Mouse (Mus musculus) thymus, postnatal 4 days (tissue): ENCODE results near the gene Skap1.
"Not testable (repeated sequence)": the region's sequence is repeated elsewhere in the genome, so short reads cannot be mapped to it uniquely, and the experiment has no call there.

Source experiments
- DNase-seq: peaks from one replicate; pipeline ENCODE4 v3.0.0; 2021

Gene Skap1

DNA sequence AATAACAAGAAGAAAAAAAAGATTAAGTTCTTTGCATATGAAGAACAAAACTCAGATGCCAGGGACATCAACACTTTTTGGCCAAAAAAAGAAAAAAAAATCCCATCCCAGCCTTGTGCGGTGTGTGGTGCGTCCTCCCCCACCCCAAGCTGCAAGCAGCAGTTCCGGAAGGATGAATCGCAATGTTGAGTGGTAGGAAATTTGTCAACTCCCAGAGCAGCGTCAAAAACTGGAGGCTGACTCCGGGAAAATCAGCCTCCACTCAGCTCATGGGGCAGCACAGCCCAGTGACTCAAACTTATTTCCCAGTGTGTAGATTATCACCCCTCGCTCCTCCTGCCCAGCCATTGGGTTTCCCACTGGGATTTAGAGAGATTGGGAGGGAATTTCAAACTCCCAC is 297.6 kb downstream of the Skap1 start:
- DNase-seq = no peak

DNA sequence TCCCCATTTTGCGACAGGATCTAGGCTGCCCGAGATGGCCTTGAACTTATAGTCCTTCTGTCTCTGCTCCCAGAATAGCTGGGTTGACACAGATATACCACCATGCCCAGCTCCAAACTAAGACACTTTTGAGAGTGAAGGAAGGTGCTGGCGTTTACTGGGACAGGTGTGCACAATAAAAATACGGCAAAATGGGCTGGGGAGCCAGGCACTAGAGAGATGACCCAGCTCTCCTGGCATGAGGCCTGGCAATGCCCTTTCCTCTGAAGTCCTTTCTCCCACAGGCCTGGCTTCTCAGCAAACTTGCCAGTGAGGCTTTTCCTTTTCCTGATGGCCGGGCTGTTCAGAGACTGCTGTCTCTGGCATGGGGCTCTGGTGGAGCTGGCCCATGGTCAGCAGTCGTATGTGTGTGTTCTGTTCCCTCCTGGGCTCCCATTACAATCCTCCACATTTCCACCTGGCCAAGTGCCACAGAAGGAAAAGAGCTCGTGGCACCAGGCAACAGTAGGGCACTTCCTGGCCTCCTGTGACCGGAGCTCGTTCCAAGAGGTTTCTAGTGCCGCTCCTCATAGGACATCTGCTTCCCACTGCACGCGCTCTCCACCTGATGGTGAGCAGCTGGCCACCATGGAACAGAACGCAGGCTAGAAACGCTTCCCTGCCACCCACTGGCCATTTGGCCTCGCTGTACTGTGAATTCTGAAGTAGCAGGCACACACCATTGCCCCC is 298.5 kb downstream of the Skap1 start:
- DNase-seq = no peak

DNA sequence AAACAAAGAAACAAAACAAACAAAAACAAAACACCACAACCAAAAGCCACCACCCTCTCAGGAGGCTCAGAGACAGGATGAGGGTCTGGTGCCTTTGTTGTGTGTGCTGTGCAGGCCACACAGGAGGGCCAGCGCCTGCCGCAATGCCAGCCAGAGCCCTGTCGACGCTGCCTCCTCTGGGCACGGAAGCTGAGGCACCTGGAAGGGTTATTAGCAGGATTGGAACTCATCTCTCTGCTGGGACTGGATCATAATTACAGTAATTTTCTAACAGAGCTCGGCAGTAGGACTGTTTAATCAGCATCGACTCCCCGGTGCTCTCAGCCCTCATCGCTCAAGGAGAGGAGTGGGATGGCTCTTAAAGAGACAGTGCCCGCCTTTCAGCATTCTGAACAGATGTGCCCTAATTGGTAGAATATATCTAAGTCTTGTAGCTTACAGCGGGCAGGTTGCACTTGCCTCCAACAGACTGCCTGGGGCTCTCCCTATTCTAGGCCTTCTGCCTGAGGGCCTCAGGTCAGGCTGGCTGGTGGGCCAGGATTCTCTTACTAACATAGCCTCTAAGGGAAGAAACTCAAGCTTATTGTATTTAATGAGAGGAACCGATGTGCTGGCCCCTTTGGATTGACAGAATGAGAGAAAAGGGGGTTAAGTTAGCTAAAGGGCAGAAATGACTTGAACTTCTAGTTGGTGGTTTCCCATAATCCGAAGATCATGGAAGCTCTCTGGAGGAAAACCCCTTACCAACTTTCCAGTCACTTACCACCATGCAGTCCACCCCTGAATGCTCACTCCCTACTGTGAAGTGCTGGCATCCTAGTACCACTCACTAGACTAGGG is 300.3 kb downstream of the Skap1 start:
- DNase-seq = no peak

DNA sequence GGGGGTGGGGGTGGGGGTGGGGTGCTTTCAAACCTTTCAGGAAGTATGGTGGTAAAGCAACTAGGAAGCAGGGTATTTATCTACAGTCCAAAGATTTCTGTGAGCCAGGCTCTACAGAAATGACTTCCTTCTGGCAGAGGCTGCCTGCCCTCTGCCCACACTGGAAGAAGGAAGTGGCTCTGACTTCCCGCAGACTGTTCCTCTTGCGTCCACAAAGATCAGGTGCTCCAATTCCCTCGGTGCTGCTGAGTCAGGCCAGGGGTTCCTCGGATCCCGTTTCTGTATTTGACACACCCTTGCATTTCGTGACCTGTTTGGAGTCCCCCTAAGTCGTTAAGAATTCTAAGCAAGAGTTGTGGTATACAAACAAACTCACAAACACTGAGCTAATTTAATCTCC is 301.3 kb downstream of the Skap1 start:
- no peak for DNase-seq

DNA sequence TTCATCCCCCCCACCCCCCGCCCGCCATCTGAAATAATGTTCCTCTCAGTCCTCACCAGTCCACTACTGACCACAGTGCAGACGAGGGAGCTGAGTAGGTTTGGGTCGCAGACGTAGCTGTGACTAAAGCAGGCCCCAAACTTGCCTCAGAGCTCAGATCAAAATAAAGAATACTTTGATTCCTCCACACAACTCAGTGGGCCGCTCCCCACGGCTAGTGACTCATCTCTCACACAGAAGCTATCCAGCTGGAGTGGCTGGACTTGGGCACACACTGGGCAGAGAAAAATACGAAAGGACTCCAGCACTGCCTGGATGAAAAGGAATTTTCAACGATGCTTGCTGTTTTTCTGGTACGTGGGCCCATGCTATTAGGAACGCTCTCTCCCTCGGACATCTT is 302.2 kb downstream of the Skap1 start:
- no peak for DNase-seq

DNA sequence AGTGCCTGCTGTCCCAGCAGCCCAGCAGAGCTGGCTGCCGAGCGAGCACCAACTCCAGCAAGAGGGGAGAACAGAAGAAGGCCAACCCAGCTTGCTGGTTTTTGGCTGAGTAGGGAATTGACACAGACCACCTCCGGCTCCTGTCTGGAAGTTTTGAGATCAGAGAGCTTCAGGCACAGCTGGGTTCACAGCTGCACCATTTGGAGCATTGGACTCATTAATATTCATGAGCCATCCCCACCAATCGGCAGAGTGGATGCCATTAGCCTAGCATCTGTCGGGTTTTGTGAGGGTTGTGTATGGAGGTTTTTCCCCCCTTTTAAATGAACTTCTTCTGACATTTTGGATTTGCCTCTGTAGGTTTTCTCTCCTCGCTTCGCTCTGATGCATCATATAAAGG is 302.7 kb downstream of the Skap1 start:
- no peak for DNase-seq

DNA sequence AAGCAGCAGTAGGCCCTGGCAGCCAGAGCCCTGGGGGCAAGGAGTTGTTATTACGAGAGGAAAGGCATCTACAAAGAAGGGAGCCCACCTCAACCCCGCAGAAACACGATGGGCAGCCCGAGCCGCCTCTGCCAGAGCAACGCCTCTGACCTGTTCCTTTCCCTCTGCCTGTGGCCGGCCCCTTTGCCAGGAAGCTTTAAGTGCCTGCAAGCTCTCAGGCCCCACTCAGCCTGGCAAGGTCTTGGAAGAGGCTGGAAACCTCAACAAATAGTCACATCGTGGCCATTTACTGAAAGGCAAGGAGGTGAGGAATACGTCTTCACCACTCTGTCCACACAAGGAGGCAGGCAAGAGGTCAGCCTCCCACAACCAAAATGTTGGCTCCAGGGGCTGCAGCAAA is 303.8 kb downstream of the Skap1 start:
- no peak for DNase-seq

DNA sequence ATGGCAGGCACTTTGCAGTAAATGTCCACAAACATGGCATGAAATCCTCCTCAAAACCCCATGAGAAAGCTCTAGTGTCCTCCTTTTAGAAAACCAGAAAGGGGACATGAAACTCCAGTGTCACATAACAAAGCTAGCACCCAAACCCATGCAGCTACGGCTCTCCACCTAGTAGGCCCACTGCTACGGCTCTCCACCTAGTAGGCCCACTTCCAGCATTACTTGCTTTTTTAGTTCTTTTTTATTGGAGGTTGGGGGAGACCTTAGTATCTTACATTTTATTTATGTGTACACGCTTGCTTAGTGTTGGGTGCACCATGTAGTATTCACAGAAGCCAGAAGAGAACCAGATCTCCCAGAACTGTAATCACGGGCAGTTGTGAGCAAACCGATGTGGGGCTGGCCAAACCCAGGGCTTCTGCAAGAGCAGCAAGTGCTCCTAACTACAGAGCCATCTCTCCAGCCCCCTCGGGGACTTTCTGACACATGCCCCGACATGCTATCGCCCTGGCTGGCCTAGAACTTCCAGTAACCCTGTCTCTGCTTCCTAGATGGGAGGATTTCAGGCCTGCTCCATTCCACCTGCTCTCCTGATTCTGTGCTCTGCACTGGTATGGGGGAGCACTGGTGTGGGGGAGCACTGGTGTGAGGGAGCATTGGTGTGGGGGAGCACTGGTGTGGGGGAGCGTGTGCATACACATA is 307.0 kb downstream of the Skap1 start:
- no peak for DNase-seq

DNA sequence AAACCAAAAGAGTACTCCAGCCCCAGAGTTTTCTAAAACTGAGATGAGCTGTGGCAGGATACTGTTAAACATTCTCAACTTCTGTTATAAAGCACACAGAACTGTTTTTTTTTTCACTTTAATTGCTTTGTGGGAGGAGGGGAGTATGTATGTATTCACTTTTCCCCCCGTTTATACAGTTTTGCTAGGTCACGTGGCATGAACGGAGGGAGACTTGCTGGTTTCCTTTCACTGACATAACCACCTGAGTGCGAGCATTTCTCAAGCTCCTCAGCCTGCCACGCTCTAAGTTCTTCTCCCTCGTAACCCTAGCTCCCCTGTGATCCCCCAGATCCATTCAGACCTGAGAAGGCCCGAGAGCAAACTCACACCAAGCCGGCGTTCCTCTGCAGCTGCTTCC is 308.0 kb downstream of the Skap1 start:
- DNase-seq = no peak

DNA sequence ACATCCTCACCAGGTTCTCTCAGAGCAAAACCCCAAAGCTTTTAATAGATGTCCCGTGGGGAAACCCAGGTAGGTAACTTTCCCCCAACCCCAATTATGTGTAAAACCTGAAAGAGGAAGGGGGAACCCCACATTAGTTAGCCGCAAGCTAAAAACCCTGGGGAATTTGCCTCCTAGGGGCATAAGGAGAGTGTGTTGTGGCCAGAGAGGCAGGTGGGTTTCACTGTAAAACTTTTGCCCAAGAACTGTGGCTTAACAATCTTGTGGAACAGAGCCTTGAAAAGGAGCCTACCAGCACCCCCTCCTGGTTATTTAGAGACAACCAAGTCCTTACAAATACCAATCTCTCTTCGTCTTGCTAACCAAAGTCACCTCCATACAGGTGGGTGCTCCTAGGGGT is 310.1 kb downstream of the Skap1 start:
- DNase-seq = no peak

DNA sequence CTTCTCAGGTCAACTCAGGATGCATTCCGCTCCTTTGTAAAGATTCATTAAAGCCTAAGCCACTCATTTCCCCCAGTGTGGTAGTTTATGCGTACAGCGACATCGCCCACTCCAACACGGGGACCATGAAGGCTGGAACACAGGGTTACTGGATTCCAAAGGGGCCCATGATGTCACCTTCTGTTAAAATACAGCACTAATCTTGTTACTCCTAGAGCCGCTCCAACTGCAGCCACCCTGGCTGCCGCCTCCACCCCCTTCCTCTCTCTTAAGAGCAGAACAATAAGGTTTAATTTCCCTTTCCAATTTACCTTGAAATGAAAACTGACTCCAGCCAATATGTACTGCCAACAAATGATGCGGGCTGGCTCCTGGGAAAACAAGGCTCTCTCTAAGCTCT is 310.7 kb downstream of the Skap1 start:
- DNase-seq = no peak

DNA sequence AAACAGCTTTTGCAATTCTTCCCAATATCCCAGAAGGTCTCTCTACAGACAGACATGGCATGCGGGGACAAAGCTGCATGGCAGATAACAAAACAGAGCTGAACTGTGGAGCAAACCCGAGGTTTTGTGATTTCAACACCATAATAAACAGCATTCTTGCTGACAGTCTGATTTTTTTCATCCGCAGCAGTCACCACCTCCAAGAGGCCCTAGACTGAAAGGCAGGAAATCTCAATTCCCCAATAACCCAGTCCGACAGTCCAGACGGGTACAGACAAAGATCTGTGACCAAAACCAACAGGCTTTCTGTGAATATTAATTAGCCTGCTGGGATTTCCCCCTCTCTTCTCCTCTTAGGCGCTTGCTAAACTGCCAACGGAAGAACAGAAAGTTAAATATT is 311.3 kb downstream of the Skap1 start:
- DNase-seq = no peak

DNA sequence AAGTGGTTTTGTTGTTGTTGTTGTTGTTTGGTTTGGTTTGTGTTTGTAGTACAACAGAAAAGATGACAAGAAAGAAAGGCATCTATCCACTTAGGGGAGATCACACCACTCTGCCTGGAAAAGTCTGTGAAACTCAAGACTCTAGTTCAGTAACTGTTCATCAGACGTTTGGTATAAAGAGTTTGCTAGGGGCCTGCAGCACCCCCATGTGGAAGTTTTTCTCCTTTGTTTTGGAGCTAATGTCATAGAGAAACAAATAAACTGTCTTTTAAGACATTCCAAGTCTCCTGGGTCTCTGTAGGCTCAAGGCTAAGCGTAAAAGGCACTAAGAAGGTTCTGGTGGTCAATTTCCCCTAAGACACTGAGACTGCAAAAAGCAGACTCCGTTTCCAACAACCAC is 311.7 kb downstream of the Skap1 start:
- no peak for DNase-seq

DNA sequence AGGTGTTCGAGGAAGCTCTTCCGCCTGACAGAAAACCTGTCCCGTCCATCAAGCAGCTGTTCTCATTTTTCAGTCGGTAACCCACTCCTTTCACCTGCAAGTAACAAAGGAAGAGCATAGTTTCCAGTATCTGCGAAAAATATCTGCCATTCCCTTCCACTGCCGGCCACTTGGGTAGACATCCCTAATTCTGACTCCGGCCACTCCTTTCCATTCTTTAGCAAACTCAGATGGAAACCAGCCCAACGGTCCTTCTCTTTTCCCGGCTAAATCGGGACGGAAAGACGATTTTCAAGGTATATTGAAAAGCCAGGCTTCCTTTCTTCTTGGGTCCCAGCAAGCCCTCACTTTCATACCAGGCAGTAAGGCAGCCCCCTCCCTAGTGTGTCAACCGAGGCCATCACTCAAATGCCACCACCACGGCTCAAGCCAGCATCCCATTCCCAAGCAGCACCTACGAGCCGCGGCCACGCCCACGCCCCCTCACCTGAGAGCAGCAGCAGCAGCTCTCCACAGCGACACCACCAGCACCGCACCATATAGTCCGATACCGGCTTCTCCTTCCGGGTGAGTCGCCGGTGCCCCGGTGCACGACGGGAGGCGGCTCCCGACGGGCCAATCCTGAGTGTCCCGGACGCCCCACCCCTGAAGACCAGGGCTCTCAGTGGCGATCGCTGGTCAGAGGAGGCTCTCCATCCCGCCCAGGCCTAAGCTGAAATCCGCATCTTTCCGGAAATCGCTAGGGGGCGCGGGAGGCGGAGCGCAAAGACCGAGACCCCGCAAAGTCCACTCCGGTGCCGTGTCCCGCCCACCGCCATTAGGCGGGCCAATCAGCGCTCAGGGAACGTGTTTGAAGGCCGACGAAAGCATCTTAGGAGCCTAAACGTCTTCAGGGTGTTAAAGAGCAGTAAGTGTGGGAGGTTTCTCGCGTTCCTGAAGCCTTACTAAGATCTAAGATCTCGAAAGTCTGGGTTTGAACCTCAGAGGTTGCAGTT is 312.9 kb downstream of the Skap1 start, which contains the start of gene Snx11:
Snx11 (minus strand) TSS at position 592 of the 995 bp plus-strand sequence.
- peak; percentile 97 for DNase-seq

DNA sequence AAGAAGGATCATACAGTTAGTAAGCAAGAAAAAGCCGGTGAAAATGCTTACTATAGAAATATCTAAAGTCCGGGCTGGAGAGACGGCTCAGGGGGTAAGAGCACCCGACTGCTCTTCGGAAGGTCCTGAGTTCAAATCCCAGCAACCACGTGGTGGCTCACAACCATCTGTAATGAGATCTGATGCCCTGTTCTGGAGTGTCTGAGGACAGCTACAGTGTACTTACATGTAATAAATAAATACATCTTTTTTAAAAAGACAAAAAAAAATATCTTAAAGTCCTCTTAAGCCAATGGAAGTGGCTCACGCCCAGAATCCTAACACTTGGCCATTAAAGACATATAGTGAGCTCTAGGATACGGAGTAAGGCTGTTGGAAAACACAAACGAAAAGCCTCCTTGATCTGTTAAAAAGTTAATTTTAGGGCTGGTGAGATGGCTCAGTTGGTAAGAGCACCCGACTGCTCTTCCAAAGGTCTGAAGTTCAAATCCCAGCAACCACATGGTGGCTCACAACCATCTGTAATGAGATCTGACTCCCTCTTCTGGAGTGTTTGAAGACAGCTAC is 313.8 kb downstream of the Skap1 start:
- not testable (repeated sequence) for DNase-seq

DNA sequence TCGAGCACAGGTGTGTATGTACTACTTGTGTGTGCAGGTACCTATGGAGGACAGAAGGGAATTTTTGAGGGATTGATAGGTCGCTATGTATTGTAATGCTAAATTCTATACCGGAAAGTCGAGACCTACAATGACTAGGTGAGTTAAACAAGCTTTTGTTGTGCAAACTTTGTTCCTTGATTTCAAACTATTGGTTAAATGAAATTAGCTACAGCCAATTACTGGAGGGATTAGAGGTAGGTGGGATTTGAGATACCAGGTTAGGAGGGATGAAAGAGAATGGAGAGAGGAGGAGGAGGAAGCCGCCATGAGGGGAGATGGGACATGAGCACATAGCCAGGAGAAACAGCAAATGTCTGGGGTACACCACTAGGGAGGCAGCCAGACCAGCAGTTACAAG is 315.9 kb downstream of the Skap1 start:
- no peak for DNase-seq

DNA sequence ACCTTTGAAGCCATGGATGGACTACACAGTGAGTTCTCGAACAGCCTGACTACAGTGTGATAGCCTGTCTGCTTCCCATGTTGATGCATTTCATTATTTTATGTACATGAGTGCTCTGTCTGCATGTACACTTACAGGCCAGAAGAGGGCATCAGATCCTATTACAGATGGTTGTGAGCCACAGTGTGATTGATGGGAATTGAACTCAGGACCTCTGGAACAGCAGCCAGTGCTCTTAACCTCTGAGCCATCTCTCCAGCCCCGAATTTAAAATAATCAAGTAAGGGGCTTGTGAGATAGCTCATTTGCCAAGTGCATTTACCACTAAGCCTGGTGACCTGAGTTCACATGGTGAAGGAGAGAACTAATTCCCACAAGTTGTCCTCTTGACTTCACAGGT is 317.0 kb downstream of the Skap1 start:
- no peak for DNase-seq

DNA sequence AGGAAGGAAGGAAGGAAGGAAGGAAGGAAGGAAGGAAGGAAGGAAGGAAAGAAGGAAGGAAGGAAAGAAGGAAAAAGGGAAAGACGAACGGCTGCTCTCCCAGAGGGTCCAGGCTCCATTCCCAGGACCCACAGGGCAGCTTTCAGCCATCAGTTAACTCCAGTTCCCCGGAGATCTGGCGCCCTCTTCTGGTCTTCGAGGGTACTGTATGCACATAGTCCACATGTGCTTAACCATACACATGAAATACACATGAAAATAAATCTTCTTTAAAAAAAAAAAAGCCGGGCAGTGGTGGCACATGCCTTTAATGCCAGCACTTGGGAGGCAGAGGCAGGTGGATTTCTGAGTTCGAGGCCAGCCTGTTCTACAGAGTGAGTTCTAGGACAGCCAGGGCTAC is 320.5 kb downstream of the Skap1 start:
- peak; percentile 90 for DNase-seq

DNA sequence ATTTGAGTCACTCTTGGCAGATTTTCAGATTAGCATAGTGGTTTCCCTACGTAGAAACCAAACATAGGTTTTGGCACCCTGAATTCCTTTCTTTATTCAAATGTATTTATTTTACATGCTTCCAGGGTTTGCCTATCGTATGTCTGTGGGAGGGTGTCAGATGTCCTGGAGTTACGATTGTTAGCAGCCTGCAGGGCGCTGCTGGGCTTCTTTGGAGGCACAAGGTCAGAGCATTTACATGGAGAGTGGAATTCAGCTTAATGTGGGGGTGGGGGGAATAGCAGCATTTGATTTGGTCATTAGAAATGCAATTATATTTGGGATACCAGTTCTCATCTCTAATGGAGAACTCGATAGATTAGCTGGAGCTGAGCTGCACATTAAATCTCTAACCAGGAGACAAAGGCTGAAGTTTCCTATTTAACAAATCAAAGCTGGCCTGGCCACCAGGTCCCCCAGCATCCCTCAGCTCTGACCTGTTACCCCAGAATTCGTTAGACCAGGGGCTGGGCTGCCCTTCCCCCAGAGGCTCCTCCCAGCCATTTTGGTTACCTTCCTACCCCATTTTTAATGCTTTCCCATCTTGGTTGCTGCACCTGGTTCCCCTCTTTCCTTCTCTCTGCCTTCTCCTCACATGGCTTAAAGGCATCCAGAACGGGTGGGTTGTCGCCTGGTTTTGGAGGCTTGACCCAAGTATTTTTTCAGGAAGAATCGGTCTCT is 322.5 kb downstream of the Skap1 start:
- DNase-seq = no peak

DNA sequence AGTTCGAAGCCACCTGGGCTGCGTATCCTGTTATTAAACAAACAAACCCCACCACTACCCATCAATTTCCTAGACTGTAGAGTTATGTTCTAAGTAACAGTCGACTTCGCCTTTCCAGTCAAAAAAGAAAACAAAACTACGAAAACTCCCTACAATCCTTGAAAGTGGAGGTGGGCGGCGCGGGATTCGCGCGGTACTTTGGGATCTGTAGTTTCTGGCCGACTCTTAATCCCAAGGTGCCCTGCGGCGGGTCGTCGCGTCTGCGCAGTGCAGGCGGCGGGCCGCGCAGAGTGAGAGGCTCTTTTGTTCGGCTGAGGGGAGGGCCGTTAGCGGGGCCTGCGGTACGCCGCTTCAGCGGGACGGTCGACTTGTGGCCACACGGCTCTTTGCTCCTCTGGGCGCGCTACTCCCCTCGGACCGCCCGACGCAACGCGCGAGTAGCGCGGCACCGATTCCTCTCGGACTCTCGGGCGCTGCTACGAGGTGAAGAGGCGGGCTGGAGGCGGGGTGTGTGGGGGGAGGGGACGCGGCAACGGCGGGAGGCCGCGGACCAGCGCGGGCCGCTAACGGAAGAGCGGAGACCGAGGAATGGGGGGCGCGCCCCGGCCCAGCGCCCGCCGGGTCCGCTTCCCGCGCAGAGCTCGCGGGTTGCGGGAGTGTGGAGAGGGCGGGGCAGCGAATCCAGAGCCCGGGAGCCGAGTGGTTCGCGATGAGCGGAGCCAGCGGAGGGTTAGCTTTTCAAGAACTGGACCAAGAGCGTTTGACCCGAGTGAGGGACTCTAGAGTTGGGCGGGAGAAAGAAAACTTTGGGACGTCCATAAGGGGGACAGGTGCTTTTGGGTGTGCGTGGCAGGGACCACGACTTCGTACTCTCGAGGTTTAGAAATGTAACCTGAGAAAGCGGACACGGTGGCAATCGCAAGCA is 324.7 kb downstream of the Skap1 start, which contains the start of gene Cbx1:
Cbx1 (plus strand) TSS at position 257 of the 925 bp plus-strand sequence.
- DNase-seq = peak; percentile 92
